Mouse (Mus musculus): Measurements from ENCODE around the gene Dnaaf5.

DNA sequence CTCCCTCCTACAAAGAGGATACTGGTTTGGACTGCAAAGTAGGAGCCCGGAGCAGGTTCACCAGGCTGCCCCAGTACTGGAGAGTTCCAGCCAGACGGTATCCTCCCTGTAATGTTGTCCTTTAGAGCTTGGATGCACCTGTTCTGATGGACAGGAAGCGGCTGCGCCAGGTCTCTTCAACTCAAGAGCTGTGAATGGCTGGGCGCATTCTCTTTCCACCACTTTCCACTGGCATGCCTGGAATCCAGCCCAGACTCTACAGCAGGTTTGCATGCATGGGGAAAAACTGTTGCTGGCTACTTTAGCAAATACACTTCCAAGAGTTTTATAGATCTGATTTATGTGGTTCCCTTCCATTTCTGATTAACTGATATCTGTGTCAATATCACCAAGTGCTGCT, 8.7 kb upstream of the Dnaaf5 start:
- TF ChIP-seq POLR2A (IDR thresholded peaks at IDR 0.05; ENCODE audit: low read depth, low read length) (no peak), CTCF (IDR thresholded peaks at IDR 0.05; ENCODE audit: extremely low read depth, insufficient read depth, insufficient read length, insufficient replicate concordance) (no peak)
